Mouse (Mus musculus): ENCODE measurements at regions not wholly inside any gene's neighbourhood (a gene's known extent, or its start where the extent isn't known, plus 50 kb on each side); places are given as distances from the start of the nearest gene placed in this dataset.

GRCm38 (mm10) chr4:124206480-124206879 is 288.7 kb upstream of the 4930535I16Rik start:
- 85% methylated on average over 16 of the region's 16 CpGs for WGBS
- Histone ChIP-seq H3K9me3 (replicated peaks; ENCODE audit: low read length) (no peaks in the 10 kb centered on the region), H3K27me3 (ENCODE audit: insufficient read depth, low read length) (no peaks in the 10 kb centered on the region), H3K4me3 (replicated peaks; ENCODE audit: low read depth, low read length) (no peak overlapping the region), H3K4me2 (ENCODE audit: low read length) (no peak overlapping the region), H3K27ac (no peak overlapping the region), H3K9ac (ENCODE audit: low read depth, low read length) (no peak overlapping the region), H3K36me3 (ENCODE audit: insufficient read depth, low read length) (no peaks in the 10 kb centered on the region), H3K4me1 (replicated peaks; ENCODE audit: insufficient read depth, low read length) (no peaks in the 10 kb centered on the region)
- DNase-seq (ENCODE audit: low spot score) (no peak), ATAC-seq (replicated peaks; ENCODE audit: low FRiP score, low read depth) (no peak)
- no peak for TF ChIP-seq CTCF (IDR thresholded peaks at IDR 0.05; ENCODE audit: low read depth)

GRCm38 (mm10) chr4:124203736-124204135 is 285.9 kb upstream of the 4930535I16Rik start:
- peak; percentile 56 for TF ChIP-seq CTCF (IDR thresholded peaks at IDR 0.05; ENCODE audit: low read depth)
- Histone ChIP-seq H3K27me3 (ENCODE audit: insufficient read depth, low read length) (no peaks in the 10 kb centered on the region), H3K36me3 (ENCODE audit: insufficient read depth, low read length) (no peaks in the 10 kb centered on the region), H3K4me3 (replicated peaks; ENCODE audit: low read depth, low read length) (no peak overlapping the region), H3K27ac (no peak overlapping the region), H3K4me1 (replicated peaks; ENCODE audit: insufficient read depth, low read length) (no peaks in the 10 kb centered on the region), H3K9me3 (replicated peaks; ENCODE audit: low read length) (no peaks in the 10 kb centered on the region), H3K9ac (ENCODE audit: low read depth, low read length) (no peak overlapping the region), H3K4me2 (ENCODE audit: low read length) (no peak overlapping the region)
- ATAC-seq (replicated peaks; ENCODE audit: low FRiP score, low read depth) (no peak), DNase-seq (ENCODE audit: low spot score) (no peak)
- WGBS = 78% methylated on average over 2 of the region's 2 CpGs

- H3K27me3 ChIP-seq (ENCODE audit: insufficient read depth, low read length) = no peaks in the 10 kb centered on the region
- H3K36me3 ChIP-seq (ENCODE audit: insufficient read depth, low read length) = no peaks in the 10 kb centered on the region
- H3K4me1 ChIP-seq (replicated peaks; ENCODE audit: insufficient read depth, low read length) = no peaks in the 10 kb centered on the region
- H3K9ac ChIP-seq (ENCODE audit: low read depth, low read length) = no peak overlapping the region
- no peak overlapping the region for H3K4me2 ChIP-seq (ENCODE audit: low read length)
- no peak overlapping the region for H3K4me3 ChIP-seq (replicated peaks; ENCODE audit: low read depth, low read length)
- ATAC-seq (replicated peaks; ENCODE audit: low FRiP score, low read depth) (no peak), DNase-seq (ENCODE audit: low spot score) (no peak)
- TF ChIP-seq CTCF (IDR thresholded peaks at IDR 0.05; ENCODE audit: low read depth) = no peak
- no peaks in the 10 kb centered on the region for H3K9me3 ChIP-seq (replicated peaks; ENCODE audit: low read length)
- no peak overlapping the region for H3K27ac ChIP-seq
- 27% methylated on average over 14 of the region's 14 CpGs for WGBS
These were observed 282.3 kb upstream of the 4930535I16Rik start for GRCm38 (mm10) chr4:124199884-124200844.

GRCm38 (mm10) chr4:124198832-124199231 is 281.0 kb upstream of the 4930535I16Rik start:
- Histone ChIP-seq H3K4me2 (ENCODE audit: low read length) (no peak overlapping the region), H3K27me3 (ENCODE audit: insufficient read depth, low read length) (no peaks in the 10 kb centered on the region), H3K27ac (no peak overlapping the region), H3K9me3 (replicated peaks; ENCODE audit: low read length) (no peaks in the 10 kb centered on the region), H3K9ac (ENCODE audit: low read depth, low read length) (no peak overlapping the region), H3K36me3 (ENCODE audit: insufficient read depth, low read length) (no peaks in the 10 kb centered on the region), H3K4me1 (replicated peaks; ENCODE audit: insufficient read depth, low read length) (no peaks in the 10 kb centered on the region), H3K4me3 (replicated peaks; ENCODE audit: low read depth, low read length) (no peak overlapping the region)
- DNase-seq (ENCODE audit: low spot score) (no peak), ATAC-seq (replicated peaks; ENCODE audit: low FRiP score, low read depth) (no peak)
- TF ChIP-seq CTCF (IDR thresholded peaks at IDR 0.05; ENCODE audit: low read depth) = no peak
- WGBS = 58% methylated on average over 15 of the region's 15 CpGs

- H3K27ac ChIP-seq = no peak overlapping the region
- DNase-seq (ENCODE audit: low spot score) (no peak), ATAC-seq (replicated peaks; ENCODE audit: low FRiP score, low read depth) (no peak)
- H3K4me2 ChIP-seq (ENCODE audit: low read length) = no peak overlapping the region
- no peaks in the 10 kb centered on the region for H3K9me3 ChIP-seq (replicated peaks; ENCODE audit: low read length)
- no peak overlapping the region for H3K9ac ChIP-seq (ENCODE audit: low read depth, low read length)
- no peak overlapping the region for H3K4me3 ChIP-seq (replicated peaks; ENCODE audit: low read depth, low read length)
- H3K36me3 ChIP-seq (ENCODE audit: insufficient read depth, low read length) = no peaks in the 10 kb centered on the region
- no peaks in the 10 kb centered on the region for H3K4me1 ChIP-seq (replicated peaks; ENCODE audit: insufficient read depth, low read length)
- no peaks in the 10 kb centered on the region for H3K27me3 ChIP-seq (ENCODE audit: insufficient read depth, low read length)
- no peak for TF ChIP-seq CTCF (IDR thresholded peaks at IDR 0.05; ENCODE audit: low read depth)
- 11% methylated on average over 12 of the region's 12 CpGs for WGBS
These were observed 278.9 kb upstream of the 4930535I16Rik start for GRCm38 (mm10) chr4:124196711-124197110.

- DNase-seq (ENCODE audit: low spot score) = no peak
- WGBS = 82% methylated on average over 15 of the region's 15 CpGs
- ATAC-seq (replicated peaks; ENCODE audit: low FRiP score, low read depth) = no peak
These were observed 275.4 kb upstream of the 4930535I16Rik start for GRCm38 (mm10) chr4:124193059-124193721.

More at GRCm38 (mm10) chr4:124193059-124193721, 275.4 kb upstream of the 4930535I16Rik start:
- Histone ChIP-seq H3K27me3 (ENCODE audit: insufficient read depth, low read length) (no peaks in the 10 kb centered on the region; the same call in 1 of the 2 replicates), H3K9me3 (replicated peaks; ENCODE audit: low read length) (no peaks in the 10 kb centered on the region), H3K4me3 (replicated peaks; ENCODE audit: low read depth, low read length) (no peak overlapping the region), H3K4me2 (ENCODE audit: low read length) (no peak overlapping the region), H3K36me3 (ENCODE audit: insufficient read depth, low read length) (no peaks in the 10 kb centered on the region), H3K27ac (no peak overlapping the region), H3K4me1 (replicated peaks; ENCODE audit: insufficient read depth, low read length) (no peaks in the 10 kb centered on the region), H3K9ac (ENCODE audit: low read depth, low read length) (no peak overlapping the region)
- no peak for TF ChIP-seq CTCF (IDR thresholded peaks at IDR 0.05; ENCODE audit: low read depth)

Data from kidney, postnatal 0 days (tissue).